Mouse (Mus musculus) intestine, embryonic 14.5 days (tissue): ENCODE data around the gene Tead2. TPM values are rescaled to one million over a fixed set of nuclear protein-coding genes. Genes with fewer than 3 reads are reported as not detected.
A peak's percentile ranks its signal among the peaks of the same experiment; 100 is the strongest.

Experiments
- ATAC-seq: fragments of 200-750 bp; cut with Nextera tagmentation; replicated peaks from 2 replicates; pipeline ENCODE4 v1.8.0; 2017; ENCODE audit warnings: low read depth, moderate number of reproducible peaks, moderate TSS enrichment, moderate library complexity; ENCODE audit not compliant: low FRiP score, low TSS enrichment
- DNase-seq: peaks from one replicate; pipeline ENCODE4 v3.0.0-alpha.2; 2018; ENCODE audit warnings: low spot score
- H3K27ac ChIP-seq: fragments of 300-500 bp; sonication (generic); 2 replicates; pipeline ENCODE4 v1.5.1; 2014; ENCODE audit warnings: low read depth, mild to moderate bottlenecking, control low read depth
- H3K27me3 ChIP-seq: fragments of 300-500 bp; sonication (generic); replicated peaks from 2 replicates; pipeline ENCODE4 v1.6.1; 2014; ENCODE audit warnings: low read length, control low read depth; ENCODE audit not compliant: control insufficient read depth, insufficient read depth
- H3K36me3 ChIP-seq: fragments of 300-500 bp; sonication (generic); 2 replicates; pipeline ENCODE4 v1.6.1; 2014; ENCODE audit warnings: low read length, control low read depth; ENCODE audit not compliant: control insufficient read depth, insufficient read depth
- H3K4me1 ChIP-seq: fragments of 300-500 bp; sonication (generic); replicated peaks from 2 replicates; pipeline ENCODE4 v1.6.1; 2014; ENCODE audit warnings: low read length, control low read depth, mixed read lengths; ENCODE audit not compliant: control insufficient read depth, insufficient read depth
- H3K4me2 ChIP-seq: fragments of 300-500 bp; sonication (generic); 2 replicates; pipeline ENCODE4 v1.6.1; 2014; ENCODE audit warnings: low read length
- H3K4me3 ChIP-seq: fragments of 300-500 bp; sonication (generic); 2 replicates; pipeline ENCODE4 v1.5.1; 2014; ENCODE audit warnings: low read depth, low read length, control low read depth, mixed read lengths
- H3K9ac ChIP-seq: fragments of 300-500 bp; sonication (generic); 2 replicates; pipeline ENCODE4 v1.6.1; 2014; ENCODE audit warnings: mild to moderate bottlenecking, low read length
- H3K9me3 ChIP-seq: fragments of 300-500 bp; sonication (generic); 2 replicates; pipeline ENCODE4 v1.6.1; 2016; ENCODE audit warnings: low read length, control low read depth; ENCODE audit not compliant: control insufficient read depth
- WGBS: fragments of 180-500 bp; shearing (Covaris S2); extraction: QIAGEN DNeasy Blood & Tissue Kit; methylation state at CpG from one replicate; pipeline ENCODE4 v1.1.7; 2014; 5-methylcytosine and 5-hydroxymethylcytosine counted together
- polyA plus RNA-seq: library from polyadenylated mRNA; unstranded; fragments of >200 nt; fragmentation: Nextera tagmentation; extraction: Ambion mirVana; gene quantifications from 2 replicates; pipeline ENCODE4 v1.2.1, GENCODE M21; 2014

Tead2 gene
- polyA plus RNA-seq, 1 experiment from 2014 or later = 129 TPM

DNA sequence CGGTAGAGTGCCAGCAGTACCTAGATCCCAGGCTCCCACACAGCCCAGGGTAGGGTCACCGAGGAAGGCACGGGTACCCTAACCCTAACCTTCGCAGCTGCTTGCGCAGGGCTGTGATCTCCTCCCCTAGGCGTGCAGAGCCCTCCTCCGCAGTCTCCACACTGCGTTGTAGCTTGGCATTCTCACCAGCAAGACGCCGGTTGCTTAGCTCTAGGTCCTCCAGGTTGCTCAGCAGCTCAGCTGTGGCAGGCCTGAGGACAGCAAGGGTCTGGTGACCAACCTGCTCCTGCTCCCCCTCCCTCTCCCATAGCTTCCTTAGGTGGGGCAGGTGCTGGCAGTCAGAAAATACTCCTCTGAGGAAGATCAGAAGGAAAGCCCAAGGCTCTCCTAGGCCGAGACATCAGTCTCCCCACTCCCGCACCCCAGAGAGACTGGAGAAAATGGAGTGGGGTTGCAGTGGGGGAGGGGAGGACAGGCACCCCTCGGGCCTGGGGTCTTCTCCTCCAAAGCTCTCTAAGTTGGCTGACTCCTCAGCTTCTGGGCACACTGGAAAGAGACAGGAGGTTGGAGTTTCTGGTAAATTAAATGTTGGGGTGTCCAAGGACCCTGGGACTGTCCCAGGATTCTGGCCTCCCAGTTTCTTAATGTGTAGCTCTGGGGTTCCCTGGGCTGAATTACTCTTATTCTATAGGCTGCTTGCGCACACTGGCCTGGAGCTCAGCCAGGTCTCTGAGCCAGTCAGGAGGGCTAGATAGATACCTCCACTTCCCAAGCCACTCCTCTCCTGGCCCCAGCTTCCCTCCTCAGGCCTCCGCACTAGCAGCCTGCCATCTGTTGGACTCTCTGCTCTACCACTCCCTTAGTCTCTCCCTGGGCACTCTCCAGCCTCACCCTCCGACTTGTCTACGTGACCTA is 21.4 kb upstream of the Tead2 start:
- ATAC-seq (no peak), DNase-seq (no peak)
- Histone ChIP-seq H3K9ac (no peak overlapping the region), H3K9me3 (no peaks in the 10 kb centered on the region), H3K27ac (no peak overlapping the region), H3K4me3 (no peak overlapping the region), H3K27me3 (peaks cover 10% of the 10 kb centered on the region; the same call in 1 of the 2 replicates), H3K4me2 (no peak overlapping the region), H3K36me3 (no peaks in the 10 kb centered on the region), H3K4me1 (no peaks in the 10 kb centered on the region)
- WGBS = 64% methylated on average over 17 of the region's 17 CpGs

DNA sequence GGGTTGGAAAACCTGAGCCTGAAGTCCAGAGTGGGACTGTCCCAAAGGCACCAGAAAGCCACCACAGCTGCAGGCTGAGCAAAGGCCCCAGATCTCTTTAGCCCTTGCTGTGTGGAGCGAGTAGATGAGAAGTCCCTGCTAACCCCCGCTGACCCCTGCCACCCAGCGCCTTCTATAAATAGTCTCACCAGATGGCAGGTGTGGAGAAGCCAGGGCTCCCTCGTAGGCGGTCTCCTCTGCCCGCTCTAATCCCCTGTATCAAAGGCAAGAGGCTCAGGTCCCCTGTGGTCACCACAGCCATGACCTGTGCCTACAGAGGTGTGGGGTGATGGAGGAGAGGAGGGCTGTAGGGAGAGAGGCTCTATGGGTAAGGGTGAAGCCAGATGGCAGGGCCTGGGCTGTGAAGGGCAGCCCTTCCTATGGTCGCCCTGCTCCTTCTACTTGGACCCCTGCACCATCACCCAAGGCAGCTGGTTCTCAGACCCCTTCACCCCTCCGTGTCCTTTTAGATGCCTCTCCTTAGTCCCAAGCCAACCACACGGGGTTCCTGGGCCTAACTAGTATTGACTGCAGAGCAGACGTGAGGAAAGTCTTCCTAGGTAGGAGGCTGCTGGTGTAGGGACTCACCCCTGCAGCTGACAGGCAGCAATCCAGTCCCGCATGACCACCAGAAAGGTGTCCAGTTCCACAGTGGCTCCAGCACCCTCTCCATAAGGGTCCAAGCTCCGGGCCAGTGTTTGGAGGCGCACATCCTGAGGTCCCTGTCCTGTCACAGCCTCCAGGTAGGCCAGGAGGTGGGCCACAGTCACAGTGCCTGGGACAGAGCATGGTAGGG is 20.0 kb upstream of the Tead2 start:
- Histone ChIP-seq H3K4me3 (no peak overlapping the region), H3K9ac (no peak overlapping the region), H3K27ac (no peak overlapping the region), H3K36me3 (no peaks in the 10 kb centered on the region), H3K9me3 (no peaks in the 10 kb centered on the region), H3K27me3 (no peaks in the 10 kb centered on the region), H3K4me1 (no peaks in the 10 kb centered on the region), H3K4me2 (no peak overlapping the region)
- whole genome bisulfite sequencing = 57% methylated on average over 13 of the region's 13 CpGs
- DNase-seq (no peak), ATAC-seq (no peak)

DNA sequence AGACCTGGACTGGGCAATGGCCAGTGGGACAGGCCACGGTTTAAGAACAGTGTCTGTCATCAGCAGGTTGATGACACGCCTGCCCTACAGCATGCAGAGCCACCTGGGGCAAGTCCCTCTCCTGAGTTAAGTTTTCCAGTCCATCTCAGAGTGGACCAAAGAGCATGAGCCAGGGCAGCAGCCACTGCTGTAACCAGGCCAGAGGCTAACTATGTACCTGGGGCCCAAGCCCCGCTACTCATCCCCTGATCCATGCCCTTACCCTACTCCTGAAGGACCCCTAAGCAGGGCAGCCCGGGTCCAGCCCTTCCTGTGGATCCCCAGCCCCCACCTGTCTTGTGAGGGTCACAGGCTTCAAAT is 19.4 kb upstream of the Tead2 start:
- no peaks in the 10 kb centered on the region for H3K4me1 ChIP-seq
- H3K9ac ChIP-seq = no peak overlapping the region
- ATAC-seq (no peak), DNase-seq (no peak)
- no peak overlapping the region for H3K4me3 ChIP-seq
- no peak overlapping the region for H3K4me2 ChIP-seq
- H3K27ac ChIP-seq = no peak overlapping the region
- no peaks in the 10 kb centered on the region for H3K27me3 ChIP-seq
- WGBS = 88% methylated on average over 4 of the region's 4 CpGs
- H3K36me3 ChIP-seq = no peaks in the 10 kb centered on the region
- no peaks in the 10 kb centered on the region for H3K9me3 ChIP-seq

DNA sequence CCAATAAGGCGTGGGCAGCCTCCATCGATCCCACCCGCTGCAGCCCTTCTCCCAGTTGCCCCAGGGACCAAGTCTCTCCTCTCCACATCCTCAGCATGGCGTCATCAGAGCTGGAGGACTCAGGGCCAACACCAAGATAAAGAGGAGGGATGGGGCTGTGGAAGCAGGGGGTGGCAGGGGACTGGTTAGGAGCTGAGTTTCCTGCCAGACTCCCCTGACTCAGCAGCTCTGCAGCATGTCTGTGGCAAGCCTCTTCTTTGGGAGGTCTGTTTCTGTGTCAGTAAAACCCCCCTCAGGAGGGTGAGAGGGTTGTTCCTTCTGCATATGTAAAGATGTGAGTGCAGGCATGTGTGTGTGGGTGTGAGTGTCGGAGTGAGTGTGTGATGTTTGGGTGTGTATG is 18.6 kb upstream of the Tead2 start:
- H3K4me1 ChIP-seq = no peaks in the 10 kb centered on the region
- WGBS = 57% methylated on average over 5 of the region's 5 CpGs
- H3K27me3 ChIP-seq = no peaks in the 10 kb centered on the region
- H3K4me3 ChIP-seq = no peak overlapping the region
- no peak overlapping the region for H3K4me2 ChIP-seq
- no peak overlapping the region for H3K9ac ChIP-seq
- ATAC-seq (no peak), DNase-seq (no peak)
- no peaks in the 10 kb centered on the region for H3K36me3 ChIP-seq
- H3K9me3 ChIP-seq = no peaks in the 10 kb centered on the region
- no peak overlapping the region for H3K27ac ChIP-seq

DNA sequence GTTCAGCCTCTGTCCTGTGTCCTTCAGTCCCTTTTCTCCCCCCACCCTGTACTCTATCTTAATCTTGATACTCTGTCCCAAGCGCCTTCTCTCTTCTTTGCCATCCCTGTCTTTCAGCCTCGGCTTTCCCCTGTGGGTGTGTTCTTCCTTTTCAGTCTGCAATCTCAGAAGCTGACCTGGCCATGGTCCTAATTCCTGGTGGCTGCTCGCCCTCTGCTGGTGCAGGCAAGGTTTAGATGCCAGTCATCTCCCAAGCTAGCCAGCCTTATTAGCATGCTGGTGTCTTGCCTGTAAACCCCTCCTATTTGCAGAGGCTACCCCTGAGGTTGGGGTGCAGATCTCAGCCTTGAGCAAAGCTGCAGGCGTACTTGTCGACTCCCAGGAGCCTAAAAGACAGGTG is 17.1 kb upstream of the Tead2 start:
- H3K27ac ChIP-seq = no peak overlapping the region
- H3K27me3 ChIP-seq = no peaks in the 10 kb centered on the region; the same call in 1 of the 2 replicates
- no peaks in the 10 kb centered on the region for H3K9me3 ChIP-seq
- WGBS = 12% methylated on average over 5 of the region's 5 CpGs
- H3K4me3 ChIP-seq = no peak overlapping the region
- no peaks in the 10 kb centered on the region for H3K4me1 ChIP-seq
- no peaks in the 10 kb centered on the region for H3K36me3 ChIP-seq
- no peak for ATAC-seq
- no peak overlapping the region for H3K9ac ChIP-seq
- no peak overlapping the region for H3K4me2 ChIP-seq
- peak; percentile 71 for DNase-seq

DNA sequence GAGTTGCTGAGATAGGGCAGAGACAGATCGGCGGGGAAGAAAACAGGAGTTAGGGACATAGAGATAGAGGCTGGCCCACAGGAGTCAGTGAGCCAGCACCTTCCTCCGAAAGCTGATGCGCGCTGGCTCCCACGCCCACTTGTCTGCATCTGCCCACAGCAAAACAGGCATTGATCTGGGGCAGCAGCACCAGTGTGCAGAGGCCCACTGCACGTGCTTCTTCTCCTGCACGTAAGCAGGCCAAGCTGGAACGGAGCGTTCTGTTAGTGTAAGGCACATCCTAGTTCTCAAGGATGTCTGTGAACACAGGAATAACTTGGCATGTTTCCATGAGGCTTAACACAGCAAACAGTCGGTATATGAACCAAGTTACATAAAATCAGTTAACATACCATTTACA is 16.6 kb upstream of the Tead2 start:
- H3K27me3 ChIP-seq = no peaks in the 10 kb centered on the region; the same call in 1 of the 2 replicates
- no peak overlapping the region for H3K9ac ChIP-seq
- H3K4me2 ChIP-seq = no peak overlapping the region
- DNase-seq (no peak), ATAC-seq (no peak)
- H3K4me3 ChIP-seq = no peak overlapping the region
- H3K4me1 ChIP-seq = no peaks in the 10 kb centered on the region
- no peak overlapping the region for H3K27ac ChIP-seq
- no peaks in the 10 kb centered on the region for H3K9me3 ChIP-seq
- WGBS = 74% methylated on average over 11 of the region's 11 CpGs
- no peaks in the 10 kb centered on the region for H3K36me3 ChIP-seq

DNA sequence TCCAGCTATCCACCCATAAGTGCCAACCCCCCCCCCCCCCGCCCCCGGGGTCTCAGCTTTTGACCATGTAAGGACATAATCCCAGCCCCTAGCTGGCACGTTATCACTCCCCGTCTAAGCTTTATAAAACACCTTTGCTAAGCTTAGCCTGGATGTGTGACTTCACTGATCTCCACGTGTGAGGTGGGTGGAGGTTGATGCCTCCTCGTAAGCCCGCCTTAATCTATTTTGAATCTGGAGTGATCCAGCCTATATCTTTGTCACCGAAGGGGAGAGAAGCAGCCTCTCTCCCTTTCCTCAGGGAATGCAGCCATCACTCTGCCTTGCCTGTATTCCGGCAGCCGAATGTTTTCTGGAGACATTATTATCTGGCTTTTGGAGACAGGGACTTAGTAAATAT is 12.9 kb upstream of the Tead2 start:
- no peak overlapping the region for H3K4me3 ChIP-seq
- H3K4me1 ChIP-seq = no peaks in the 10 kb centered on the region
- H3K9me3 ChIP-seq = no peaks in the 10 kb centered on the region
- H3K9ac ChIP-seq = no peak overlapping the region
- no peak for ATAC-seq
- no peak for DNase-seq
- no peaks in the 10 kb centered on the region; the same call in 1 of the 2 replicates for H3K27me3 ChIP-seq
- H3K27ac ChIP-seq = peak overlapping the region; percentile 47; the same call in 1 of the 2 replicates
- H3K36me3 ChIP-seq = no peaks in the 10 kb centered on the region
- no peak overlapping the region for H3K4me2 ChIP-seq
- WGBS = 37% methylated on average over 10 of the region's 10 CpGs

DNA sequence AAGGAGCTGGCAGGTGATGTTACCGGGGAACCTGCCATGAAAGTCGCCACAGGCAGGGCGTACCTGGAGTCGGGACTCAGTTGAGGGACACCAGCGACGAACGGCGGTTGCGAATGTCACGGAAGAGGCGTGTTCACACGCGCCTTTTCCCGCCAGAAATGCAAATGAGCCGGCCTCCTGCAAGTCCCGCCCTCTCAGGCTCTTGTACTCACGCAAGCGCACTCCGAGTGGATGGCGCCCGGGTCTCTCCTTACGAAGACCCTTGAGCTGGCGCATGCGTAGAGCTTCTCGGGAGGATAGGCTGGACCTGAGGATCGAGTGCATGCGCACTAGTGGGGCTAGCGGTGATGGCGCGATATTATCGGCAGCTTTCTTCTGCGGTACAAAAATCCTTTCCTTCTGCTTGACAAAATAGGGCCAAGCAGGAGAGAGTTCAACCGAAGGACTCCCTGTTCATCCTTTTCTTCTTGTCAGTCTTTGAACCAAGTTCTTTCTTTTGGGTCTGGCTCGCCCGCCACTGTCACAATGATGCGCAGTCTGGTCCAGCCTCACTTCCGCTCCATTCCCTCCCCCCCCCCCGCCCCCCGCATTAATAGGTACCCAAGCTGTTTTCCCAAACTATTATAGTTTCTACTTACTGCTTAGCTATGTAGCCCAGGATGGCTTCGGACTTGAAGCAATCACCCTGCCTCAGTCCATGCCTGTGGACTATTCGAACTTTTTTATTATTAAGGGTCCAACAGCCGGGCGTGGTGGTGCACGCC is 11.0 kb upstream of the Tead2 start, which contains the start of gene Ccdc155:
Ccdc155 (minus strand) TSS at position 513 of the 764 bp plus-strand sequence.
- H3K36me3 ChIP-seq = no peaks in the 10 kb centered on the region
- peak; percentile 88 for DNase-seq
- WGBS = 9% methylated on average over 41 of the region's 44 CpGs
- H3K9me3 ChIP-seq = no peaks in the 10 kb centered on the region
- H3K4me3 ChIP-seq = peak within 1 kb of the TSS; percentile 40
- H3K27ac ChIP-seq = no peak within 1 kb of the TSS
- peaks cover 2% of the 10 kb centered on the region; the same call in 1 of the 2 replicates for H3K27me3 ChIP-seq
- 0 out of 2 replicates have a peak within 1 kb of the TSS, but pooled peaks have one; percentile 32 for H3K9ac ChIP-seq
- H3K4me1 ChIP-seq = no peaks in the 10 kb centered on the region
- peak; percentile 95 for ATAC-seq
- H3K4me2 ChIP-seq = peak within 1 kb of the TSS; percentile 52
